Mouse (Mus musculus) v-Abl transformed pro-B cells (cell line): ENCODE measurements around the gene Ppp4r3a.

Experiments used
- in situ Hi-C, 2 experiments: fragments of 400-800 bp; cut with MboI; formaldehyde crosslinking; loops; one replicate each; pipeline ENCODE4 v1.15.1; 2025; ENCODE audit not compliant: unreplicated experiment in 2 of 2

Gene Ppp4r3a

GRCm38 (mm10) chr12:101039956-101040355 is 43.5 kb downstream of the Ppp4r3a start:
- in situ Hi-C loops, result loop anchor here (5.0 to 10.0 kb wide), 3 partner anchors 185 to 855 kb away; no protein-coding TSS in a partner anchor

GRCm38 (mm10) chr12:101028954-101029731 is 54.4 kb downstream of the Ppp4r3a start, which contains the start of gene Ccdc88c:
Gene Ccdc88c (minus strand): TSS chr12:101029056.
- in situ Hi-C loops, result no loop called here

- in situ Hi-C loops, result no loop called here
Measured at GRCm38 (mm10) chr12:101028247-101028953, 55.1 kb downstream of the Ppp4r3a start.

- in situ Hi-C loops, result no loop called here
Measured at GRCm38 (mm10) chr12:101027451-101028246, 55.9 kb downstream of the Ppp4r3a start.

- in situ Hi-C loops, result no loop called here
Measured at GRCm38 (mm10) chr12:101026946-101027345, 56.6 kb downstream of the Ppp4r3a start.

GRCm38 (mm10) chr12:101026518-101026917 is 57.0 kb downstream of the Ppp4r3a start:
- in situ Hi-C loops, result no loop called here

- in situ Hi-C loops, result no loop called here
Measured at GRCm38 (mm10) chr12:101026025-101026424, 57.5 kb downstream of the Ppp4r3a start.

- in situ Hi-C loops, result no loop called here
Measured at GRCm38 (mm10) chr12:101025379-101025778, 58.1 kb downstream of the Ppp4r3a start.

GRCm38 (mm10) chr12:101024824-101025223 is 58.7 kb downstream of the Ppp4r3a start:
- in situ Hi-C loops, result no loop called here

GRCm38 (mm10) chr12:101023143-101023542 is 60.4 kb downstream of the Ppp4r3a start:
- in situ Hi-C loops, result no loop called here

- in situ Hi-C loops, result no loop called here
Measured at GRCm38 (mm10) chr12:101022353-101022752, 61.1 kb downstream of the Ppp4r3a start.

- in situ Hi-C loops, result no loop called here
Measured at GRCm38 (mm10) chr12:101021484-101022226, 61.8 kb downstream of the Ppp4r3a start.

GRCm38 (mm10) chr12:101020210-101021015 is 63.1 kb downstream of the Ppp4r3a start:
- in situ Hi-C loops, result no loop called here

GRCm38 (mm10) chr12:101019443-101019842 is 64.1 kb downstream of the Ppp4r3a start:
- in situ Hi-C loops, result no loop called here

GRCm38 (mm10) chr12:101019031-101019430 is 64.5 kb downstream of the Ppp4r3a start:
- in situ Hi-C loops, result no loop called here

GRCm38 (mm10) chr12:101017971-101018371 is 65.5 kb downstream of the Ppp4r3a start:
- in situ Hi-C loops, result no loop called here

GRCm38 (mm10) chr12:101016412-101016928 is 67.0 kb downstream of the Ppp4r3a start:
- in situ Hi-C loops, result no loop called here

- in situ Hi-C loops, result no loop called here
Measured at GRCm38 (mm10) chr12:101015926-101016325, 67.6 kb downstream of the Ppp4r3a start.

GRCm38 (mm10) chr12:101015165-101015560 is 68.3 kb downstream of the Ppp4r3a start:
- in situ Hi-C loops, result no loop called here
